Mouse (Mus musculus) urinary bladder, postnatal 36 days (tissue): Measurements from ENCODE around the gene Swsap1.

ENCODE experiments used
- DNase-seq, 2 experiments: peaks; one replicate each; pipeline ENCODE4 v3.0.0; 2022; ENCODE audit warnings: low spot score in 2 of 2, mixed read lengths in 1 of 2

Swsap1 gene

DNA sequence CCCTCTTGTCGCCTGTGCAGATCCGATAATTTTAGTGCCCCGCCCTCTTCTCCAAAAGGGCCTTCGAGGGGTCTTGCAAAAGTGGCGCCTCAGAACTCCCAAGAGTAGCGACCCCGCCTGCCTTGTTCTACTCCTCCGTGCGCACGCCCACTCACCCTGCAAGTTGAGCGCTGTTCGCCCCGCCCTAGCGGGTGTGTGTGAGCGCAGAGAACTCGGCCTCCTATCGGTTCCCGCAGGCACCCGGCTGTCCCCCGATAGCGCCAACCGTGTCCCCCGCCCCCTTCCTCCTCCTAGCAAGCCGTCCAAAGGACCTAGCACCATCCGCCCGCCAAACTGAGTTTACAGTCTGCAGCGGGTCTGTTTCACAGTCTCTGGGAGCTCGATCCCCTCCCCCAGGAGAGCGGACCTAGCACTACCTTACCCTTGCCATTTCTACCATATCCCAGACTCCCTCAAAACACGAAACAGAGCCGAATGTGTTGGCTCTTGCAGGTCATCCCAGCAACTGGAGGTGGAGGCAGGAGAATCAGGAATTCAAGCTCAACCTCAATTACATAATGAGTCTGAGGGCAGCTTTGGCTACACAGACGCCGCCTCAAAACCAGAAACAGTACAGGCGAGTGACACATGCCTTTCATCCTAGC, 7.0 kb downstream of the Swsap1 start:
- peak; percentile 23 to 69 for DNase-seq

DNA sequence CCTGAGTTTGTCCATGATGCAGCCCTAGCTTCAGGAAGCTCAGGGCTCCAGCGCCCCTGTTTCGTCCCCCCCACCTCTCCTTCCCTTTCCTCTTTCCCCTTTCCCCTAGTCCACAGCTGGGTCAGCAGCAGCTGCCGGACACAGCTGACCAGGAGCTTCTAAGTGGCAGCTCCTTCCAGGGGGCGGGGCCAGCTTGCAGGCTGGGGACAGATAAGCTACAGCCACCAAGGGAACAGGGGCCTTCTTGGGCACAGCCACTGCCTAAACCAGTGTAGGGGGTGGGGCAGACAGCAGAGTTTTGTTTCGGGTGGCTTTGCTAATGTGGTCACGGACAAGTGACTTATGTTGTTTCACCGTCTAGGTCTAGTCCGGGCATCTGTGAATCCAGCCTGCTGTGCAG, 7.9 kb downstream of the Swsap1 start, which contains the start of gene Epor:
TSS of gene Epor (minus strand) at position 90 of the 400 bp plus-strand sequence.
- peak in 1 of 2 experiments; percentile 57 for DNase-seq

DNA sequence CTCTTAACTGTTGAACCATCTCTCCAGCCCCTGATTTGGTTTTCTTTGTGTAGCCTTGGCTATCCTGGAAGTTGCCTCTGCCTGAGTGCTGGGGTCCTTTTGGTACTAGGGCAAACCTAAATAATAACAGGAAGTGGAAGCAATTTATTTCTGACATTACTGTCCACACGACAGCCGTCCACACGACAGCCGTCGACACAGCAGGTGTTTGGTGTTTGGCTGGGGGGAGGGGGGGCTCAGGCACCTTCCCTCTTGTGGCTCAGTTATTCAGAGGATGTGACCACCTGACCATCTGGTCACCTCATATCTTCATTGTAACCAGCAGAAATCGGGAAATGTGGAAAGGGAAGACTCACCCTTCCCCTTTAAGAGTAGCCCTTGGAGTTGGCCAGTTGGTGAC, 13.3 kb downstream of the Swsap1 start:
- DNase-seq: no peak

DNA sequence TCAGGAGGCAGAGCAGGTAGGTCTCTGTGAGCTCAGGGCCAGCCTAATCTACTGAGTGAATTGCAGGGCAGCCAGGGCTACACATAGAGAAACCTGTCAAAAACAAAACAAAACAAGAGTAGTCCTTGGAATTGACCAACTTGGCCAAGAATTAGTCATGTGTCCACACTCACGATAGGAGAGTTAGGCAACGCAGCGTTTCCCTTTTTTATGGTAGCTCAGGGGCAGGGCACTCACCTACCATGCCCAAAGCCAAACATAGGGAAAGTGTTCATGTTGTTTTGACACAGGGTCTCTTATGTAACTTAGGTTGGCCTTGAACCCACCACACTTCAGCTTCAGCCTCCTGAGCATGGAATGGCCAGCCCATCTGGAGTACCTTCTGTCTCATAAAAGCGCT, 13.7 kb downstream of the Swsap1 start:
- DNase-seq: no peak

DNA sequence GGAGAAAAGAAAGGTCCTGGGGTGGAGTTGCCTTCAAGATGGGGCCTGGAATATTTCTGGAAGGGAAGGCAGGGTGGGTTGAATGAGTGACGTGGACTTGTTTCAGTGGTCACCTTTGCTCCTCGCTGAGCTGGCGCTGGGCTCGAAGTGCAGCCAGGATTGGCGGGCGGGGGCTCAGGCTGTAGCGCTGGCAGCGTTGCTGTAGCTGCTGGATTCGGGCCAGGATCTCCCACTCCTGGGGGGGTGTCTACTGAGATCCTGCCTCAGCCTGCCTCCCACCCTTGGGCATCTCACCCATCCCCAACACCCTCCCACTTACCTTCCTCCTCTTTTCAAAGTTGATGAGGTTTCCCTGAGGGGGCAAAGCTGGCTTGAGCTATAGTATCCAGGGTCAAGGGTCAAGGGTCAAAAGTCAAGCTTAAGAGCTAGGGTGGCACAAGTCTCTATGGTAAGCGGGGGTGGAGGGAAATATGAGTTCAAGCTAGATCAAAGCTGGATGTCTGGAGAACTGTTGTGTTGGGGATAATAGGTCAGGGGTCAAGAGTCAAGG, 21.1 kb downstream of the Swsap1 start:
- no peak for DNase-seq

DNA sequence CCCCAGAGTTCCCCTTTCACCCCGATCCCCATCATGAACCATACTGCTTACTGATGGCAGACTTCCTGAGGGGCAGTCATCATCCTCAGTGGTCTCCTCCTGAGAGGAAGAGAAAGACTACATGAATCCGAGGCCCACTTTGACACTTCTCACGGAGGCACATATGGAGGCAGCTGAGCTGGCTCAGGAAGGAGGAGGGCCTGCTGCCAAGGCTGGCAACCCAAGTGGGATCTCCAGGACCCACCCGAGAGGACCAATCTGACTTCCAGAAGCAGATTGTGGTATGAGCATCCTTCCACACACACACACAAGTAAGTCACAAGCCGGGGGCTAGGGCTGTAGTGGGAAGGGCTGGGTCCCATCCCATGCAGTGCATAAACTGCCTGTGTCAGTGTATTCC, 21.8 kb downstream of the Swsap1 start:
- DNase-seq: no peak

DNA sequence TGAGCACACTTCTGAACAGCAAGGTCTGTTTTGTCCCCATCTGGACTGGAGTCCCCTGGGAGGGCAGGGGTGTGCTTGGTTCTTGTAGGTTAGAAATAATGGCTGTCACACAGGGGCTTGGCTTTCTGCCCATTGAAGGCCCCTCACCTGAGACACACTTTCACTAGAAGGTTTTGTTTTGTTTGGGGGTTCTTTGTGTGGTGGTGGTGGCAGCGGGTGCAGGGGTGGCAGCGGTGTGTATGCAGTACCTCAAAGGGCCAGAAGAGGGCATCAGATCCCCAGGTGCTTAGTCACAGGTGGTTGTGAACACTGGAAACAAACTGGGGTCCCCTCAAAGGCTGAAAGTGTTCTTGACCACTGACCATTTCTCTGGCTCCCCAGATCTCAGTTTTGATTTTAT, 22.4 kb downstream of the Swsap1 start:
- no peak for DNase-seq

DNA sequence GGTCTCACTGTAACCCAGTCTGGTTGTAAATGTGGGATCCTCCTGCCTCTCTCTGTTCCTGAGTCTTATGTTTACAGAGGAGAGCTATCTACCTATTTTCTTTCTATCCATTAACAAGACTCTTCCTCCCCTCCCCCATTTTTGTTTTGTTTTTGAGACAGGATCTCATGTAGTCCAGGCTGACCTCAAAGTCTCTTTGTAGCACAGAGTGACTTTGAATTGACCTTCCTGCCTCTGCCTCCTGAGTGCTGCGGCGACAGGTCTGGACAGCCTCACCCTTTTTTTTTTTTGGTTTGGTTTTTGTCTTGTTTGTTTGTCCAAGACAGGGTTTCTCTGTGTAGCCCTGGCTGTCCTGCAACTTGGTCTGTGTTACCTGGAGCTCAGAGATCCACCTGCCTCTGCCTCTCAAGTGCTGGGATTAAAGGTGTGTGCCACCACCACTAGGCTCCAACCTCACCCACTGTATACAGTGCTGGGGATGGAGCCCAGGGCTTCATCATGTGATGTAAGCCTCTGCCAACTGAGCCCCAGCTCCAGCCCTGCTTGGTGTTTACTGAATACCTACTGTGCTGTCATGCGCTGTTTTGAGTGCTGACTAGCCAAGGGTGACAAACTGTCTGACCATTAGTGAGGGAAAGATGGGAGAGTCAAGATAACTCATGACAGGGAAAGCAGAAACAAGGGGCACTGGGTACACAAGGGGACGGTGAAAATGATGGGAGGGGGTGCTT, 23.0 kb downstream of the Swsap1 start:
- no peak for DNase-seq

DNA sequence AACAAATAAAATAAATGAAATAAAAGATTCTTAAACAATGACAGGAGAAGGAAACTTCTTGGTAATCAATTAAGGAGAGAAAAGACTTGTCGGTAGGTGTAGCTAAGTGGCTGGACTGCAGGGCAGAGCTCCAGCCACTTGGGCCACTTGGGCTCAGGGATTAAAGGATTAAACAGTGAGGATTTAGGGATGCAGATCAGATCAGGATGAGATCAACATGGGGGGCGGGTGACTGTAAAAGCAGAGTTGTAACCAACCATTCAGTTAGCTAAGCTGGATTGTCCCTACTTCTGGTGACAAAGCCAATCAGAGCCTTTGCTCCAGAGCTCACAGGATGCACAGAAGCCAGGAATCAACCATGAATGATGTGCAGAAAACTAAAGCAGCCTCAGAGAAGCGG, 28.4 kb downstream of the Swsap1 start:
- no peak for DNase-seq

DNA sequence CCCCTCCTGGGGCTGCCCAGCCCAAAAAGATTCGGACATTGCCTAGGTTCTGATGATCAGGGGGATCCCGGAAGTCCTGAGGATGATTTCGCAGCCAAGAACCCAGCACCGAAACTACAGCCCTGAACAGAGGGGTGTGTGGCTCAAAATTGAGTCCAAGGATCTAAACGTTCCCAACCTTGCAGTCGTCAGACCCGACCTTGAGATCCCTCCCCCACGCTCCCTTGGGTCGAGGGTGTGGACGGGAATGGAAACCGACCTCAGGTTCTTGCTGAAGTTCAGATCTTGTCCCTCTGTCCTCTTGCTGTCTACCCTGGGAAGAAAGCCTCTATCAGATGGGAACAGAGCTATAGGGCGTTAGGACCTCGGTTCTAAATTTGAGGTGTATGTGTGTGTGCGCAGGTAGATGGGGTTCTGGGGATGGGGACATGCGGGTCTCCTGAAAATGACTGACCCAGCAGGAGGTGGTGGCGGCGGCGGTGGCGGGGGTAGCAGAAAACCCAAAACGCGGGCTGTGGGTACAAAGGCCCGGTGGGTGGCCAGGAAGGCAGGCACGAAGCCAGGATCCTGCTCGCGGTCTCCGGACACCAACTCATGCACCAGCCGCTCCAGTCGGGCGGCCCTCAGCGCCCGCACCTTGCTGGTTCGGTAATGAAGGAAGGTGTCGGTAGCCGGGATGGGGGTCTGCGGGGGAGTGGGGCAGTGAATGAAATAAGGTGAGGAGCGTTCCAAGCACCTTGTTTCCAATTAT, 32.2 kb downstream of the Swsap1 start:
- no peak for DNase-seq

DNA sequence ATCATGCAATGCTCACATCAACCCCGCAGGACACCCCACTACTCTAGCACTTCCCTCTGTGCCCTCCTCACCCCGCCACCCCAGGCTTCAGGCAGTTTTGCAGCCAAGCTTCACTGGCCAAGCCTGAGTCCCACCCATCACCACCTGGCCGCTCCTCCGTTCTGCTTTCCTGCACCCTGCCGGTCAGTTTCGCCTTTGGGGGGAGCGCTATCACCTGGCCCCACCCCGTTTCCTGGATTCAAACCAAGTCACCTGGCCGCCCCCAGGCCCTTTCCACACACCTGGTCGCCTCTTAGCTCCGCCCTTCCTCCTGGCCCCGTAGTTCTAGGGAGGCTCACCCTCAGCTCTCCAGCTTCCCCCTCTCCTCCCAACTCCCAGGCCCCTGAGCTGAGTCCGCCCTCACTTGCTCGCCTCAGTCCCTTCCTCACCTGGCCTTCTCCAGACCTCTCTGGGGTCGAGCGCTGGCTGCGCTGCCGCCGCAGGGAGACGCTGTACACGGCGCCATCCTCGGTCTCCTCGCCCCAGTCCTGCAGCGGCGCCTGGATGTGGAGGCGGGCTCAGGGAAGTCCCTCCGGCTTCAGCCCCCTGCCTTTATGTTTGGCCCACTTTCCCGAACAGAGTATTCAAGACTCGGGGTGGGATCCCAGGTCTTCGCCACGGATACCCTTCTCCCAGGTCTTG, 33.0 kb downstream of the Swsap1 start:
- peak; percentile 19 to 22 for DNase-seq

DNA sequence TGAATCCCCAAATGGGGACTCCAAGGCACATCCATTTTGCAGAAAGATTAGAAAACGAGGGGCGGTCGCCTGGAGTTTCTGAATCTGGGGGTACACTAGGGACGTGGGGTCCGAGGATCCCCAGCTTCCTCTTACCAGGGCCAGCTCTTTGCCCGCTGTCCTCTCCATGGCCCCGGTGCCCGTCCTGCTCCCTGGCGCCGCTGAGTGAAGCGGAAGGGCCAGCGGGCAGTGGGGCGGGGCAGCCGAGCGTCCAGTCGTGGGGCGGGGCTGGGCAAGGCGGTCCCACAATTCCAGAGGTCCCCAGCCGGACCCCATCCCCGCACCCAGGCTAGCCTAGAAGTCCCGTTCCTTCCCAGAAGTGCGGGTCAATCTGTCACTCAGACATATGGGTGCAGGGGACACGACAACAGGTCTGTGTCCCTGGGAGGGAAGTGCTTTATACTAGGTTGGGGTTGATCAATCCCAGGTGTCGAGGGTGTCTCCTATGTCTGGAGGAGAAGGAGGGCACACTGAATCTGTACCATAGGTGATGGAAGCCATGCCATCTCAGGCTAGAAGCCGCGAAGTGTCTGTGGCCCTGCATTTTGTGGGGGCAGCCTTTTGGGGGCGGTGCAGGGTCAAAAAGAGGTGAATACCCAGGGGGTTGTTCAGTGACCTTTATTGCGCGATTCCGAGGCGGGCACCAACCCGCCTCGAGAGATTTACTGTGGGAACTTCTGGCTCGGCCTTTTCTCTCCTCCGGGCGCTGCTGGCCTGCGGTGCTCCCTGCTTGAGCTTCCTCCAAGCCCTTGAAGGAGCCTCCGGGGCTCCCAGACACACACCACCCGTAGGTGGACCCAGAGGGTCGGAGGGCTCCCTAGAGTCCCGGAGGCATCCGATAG, 33.9 kb downstream of the Swsap1 start, which contains the start of gene Rgl3:
TSS of gene Rgl3 (minus strand) at position 217 of the 881 bp plus-strand sequence.
- DNase-seq: peak; percentile 52 to 81

DNA sequence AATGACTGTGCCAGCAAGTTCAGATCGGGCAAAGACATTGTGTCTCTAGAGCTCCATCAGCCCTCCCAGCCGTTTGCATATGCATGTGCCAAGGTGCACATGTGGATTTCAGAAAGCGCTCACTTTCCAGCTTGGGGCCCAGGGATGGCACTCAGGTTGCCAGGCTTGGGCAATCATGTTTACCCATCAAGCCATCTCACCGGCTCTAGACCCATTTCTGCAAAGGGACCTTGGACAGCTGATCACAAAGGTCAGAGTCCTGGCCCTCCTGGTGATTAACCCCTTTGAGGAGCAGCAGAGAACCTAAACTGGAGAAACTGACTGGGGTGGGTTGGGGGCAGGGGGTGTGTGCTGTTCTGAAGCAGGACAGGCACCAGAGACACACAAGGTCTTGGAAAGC, 36.7 kb downstream of the Swsap1 start:
- no peak for DNase-seq

DNA sequence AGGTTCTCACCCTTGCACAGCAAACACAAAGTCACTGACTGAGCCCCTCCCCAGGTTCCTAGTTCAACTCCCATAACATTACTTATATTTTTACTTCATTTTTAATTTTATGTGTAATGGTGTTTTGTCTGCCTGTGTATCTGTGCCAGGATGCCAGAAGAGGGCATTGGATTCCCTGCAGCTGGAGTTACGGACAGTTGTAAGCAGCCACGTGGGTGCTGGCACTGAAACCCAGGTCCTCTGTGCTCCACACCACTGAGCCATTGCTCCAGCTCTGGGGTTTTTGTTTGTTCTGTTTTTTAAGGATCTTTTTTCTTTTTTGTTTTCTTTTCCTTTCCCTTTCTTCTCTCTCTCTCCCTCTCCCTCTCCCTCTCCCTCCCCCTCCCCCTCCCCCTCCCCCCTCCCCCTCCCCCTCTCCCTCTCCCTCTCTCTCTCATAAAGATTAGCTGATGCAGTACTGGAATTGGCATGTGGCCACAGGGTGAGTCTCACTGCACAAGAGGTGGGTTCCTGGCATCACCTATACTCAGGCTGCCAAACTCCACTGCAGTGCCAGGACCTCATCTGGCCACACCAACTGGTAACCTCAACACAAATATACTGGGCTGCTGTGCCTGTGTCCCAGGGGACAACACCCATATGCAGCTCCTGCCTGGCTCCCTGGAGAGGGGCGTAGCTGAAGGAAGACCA, 40.8 kb downstream of the Swsap1 start:
- DNase-seq: no peak

DNA sequence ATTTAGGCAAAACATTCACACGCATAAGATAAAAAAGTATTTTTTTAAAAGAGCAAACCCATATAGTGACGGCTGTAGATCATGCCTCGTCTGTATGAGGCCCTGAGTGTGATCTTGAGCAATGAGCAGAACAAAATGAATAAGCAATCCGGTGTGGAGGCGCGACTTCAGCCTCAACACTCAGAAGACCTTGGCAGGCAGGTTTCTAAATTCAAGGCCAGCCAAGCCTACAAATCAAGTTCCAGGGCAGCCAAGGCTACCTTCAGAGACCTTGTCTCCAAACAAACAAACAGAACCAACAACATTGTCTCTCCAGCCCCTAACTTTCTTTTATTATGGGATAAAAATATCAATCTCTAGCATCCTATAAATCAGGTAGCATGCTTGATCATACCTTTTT, 44.7 kb downstream of the Swsap1 start:
- DNase-seq: no peak

DNA sequence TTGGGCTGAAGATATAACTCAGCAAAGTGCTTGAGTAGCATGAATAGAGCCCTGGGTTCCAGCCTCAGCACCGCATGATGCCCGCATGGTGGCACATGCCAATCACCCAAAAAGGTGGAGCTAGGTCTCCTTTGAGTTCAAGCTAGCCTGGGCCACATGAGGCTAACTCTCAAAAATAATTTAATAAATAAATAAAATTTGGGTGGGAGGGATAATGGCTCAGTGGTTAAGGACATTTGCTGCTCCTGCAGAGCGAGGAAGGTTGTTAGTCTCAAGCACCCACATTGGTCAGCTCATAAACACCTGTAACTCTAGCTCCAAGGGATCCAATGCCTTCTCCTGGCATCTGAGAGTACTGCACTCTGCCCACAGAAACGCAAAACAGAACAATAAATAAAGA, 46.1 kb downstream of the Swsap1 start:
- DNase-seq: no peak

DNA sequence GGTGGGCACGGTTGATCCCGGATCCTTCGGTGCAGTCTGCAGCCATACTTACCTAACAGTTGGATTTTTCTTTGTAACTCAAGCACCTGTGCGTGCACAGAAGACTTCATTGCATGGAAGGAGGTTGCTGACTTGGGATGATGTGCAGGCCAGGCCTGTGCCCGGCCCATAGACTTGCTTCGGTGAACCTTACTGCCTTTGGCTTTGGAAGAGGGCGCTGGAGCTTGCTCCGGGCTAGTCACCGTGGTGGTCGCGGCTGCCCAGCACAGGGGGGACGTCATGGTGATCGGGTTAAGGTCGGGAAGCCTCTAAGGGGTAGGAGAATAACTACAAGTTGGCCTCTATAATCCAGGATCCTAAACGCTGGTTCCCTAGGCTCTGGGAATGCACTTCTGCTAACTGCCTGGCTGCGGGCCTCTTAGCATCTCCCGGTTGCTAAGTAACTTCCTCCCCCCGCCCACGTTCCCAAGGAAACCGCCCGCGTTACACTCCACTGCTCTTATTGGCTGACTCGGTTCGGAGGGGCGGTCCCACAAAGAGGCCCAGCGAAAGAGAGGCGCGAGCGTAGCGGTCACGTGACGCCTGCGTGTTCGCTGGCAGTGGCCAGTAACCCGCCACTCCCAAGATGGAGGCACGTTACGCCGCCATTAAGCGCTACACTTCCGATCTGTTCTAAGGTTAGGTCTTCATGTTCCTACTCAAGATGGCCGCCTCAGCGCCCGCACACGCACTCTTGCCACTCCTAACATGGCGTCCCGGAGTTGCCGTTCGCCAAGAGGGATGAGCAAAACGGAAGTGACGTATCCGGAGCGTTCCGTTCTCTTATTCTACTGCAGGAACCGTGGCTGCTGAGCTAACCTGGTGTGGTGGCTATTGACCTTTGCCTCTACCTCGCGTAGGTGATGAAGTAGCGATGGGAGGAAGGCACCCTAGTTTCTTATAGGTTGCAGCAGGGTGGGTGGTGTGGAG, 46.9 kb downstream of the Swsap1 start, which contains the start of the genes Ccdc151 and Prkcsh:
TSS of gene Ccdc151 (minus strand) at position 441 of the 969 bp plus-strand sequence.
TSS of gene Prkcsh (plus strand) at position 613 of the 969 bp plus-strand sequence.
- peak; percentile 97 to 99 for DNase-seq

DNA sequence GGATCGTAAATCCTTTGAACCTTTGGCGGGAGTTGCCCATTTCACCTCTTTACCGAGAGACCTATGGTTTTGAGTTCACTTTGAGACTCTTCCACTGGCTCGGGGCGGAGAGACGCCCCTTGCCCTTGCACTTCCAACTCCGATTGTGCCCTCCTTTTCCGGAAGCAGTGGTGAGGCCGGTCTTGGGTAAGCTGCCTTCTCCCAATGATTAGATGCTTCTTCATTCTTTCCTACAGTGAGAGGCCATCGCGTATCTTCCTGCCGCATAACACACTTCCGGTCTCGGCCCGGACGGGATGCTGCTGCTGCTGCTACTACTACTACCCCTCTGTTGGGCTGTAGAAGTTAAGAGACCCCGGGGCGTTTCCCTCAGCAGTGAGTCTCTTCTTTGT, 47.6 kb downstream of the Swsap1 start:
- DNase-seq: peak in 1 of 2 experiments; percentile 19

DNA sequence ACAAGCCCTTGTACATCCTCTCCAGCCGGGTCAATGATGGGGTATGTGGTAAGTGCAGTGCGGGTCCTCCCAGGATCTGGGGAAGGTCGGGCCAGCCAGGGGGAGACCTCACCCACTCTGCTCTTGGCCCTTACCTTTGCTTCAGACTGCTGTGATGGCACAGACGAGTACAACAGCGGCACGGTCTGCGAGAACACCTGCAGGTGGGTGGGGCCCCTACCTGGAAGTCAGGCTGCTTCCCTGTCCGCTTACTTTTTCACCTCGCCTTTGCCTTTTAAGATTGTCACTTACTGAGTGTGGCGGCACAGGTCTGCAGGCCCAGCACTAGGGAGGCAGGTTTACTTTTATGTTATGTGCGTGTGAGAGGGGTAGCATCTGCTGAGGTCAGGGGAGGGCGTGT, 49.0 kb downstream of the Swsap1 start:
- no peak for DNase-seq
